Mouse (Mus musculus) layer of hippocampus, adult 2 months (tissue): ENCODE data around the gene Tmem247. TPM values are rescaled to one million over a fixed set of nuclear protein-coding genes. Genes with fewer than 3 reads are reported as not detected.

Experiments
- DNase-seq, 2 experiments: peaks; one replicate each; pipeline ENCODE4 v3.0.0; 2022; ENCODE audit warnings: low spot score in 2 of 2
- H3K27ac ChIP-seq: fragments of 200-600 bp; 2 replicates; pipeline ENCODE4 v1.8.1; 2022
- H3K4me3 ChIP-seq: fragments of 200-600 bp; 2 replicates; pipeline ENCODE4 v1.8.1; 2022; ENCODE audit warnings: mild to moderate bottlenecking
- CTCF ChIP-seq: fragments of 200-600 bp; conservative IDR thresholded peaks from 2 replicates; pipeline ENCODE4 v1.8.1; 2022; ENCODE audit warnings: antibody characterized with exemption, mild to moderate bottlenecking, moderate library complexity
- total RNA-seq, 2 experiments: library from RNA; stranded (reverse); gene quantifications; 2 replicates each; pipeline ENCODE4 v1.2.3; 2021

Gene Tmem247
- total RNA-seq, 2 experiments from 2014 or later: not detected

GRCm38 (mm10) chr17:86929355-86929754 is 12.2 kb downstream of the Tmem247 start:
- DNase-seq: no peak
- Histone ChIP-seq H3K27ac (no peak overlapping the region), H3K4me3 (no peak overlapping the region)
- no peak for TF ChIP-seq CTCF

GRCm38 (mm10) chr17:86929981-86930380 is 12.8 kb downstream of the Tmem247 start:
- no peak for TF ChIP-seq CTCF
- DNase-seq: no peak
- Histone ChIP-seq H3K27ac (no peak overlapping the region), H3K4me3 (no peak overlapping the region)

GRCm38 (mm10) chr17:86932896-86933295 is 15.7 kb downstream of the Tmem247 start:
- no peak for DNase-seq
- Histone ChIP-seq H3K4me3 (no peak overlapping the region), H3K27ac (no peak overlapping the region)
- TF ChIP-seq CTCF: no peak

- TF ChIP-seq CTCF: no peak
- no peak for DNase-seq
- Histone ChIP-seq H3K27ac (peak overlapping the region; percentile 83; the same call in 1 of the 2 replicates), H3K4me3 (no peak overlapping the region; the same call in 1 of the 2 replicates)
Measured at GRCm38 (mm10) chr17:86937064-86937463, 19.9 kb downstream of the Tmem247 start.

GRCm38 (mm10) chr17:86937497-86938155 is 20.5 kb downstream of the Tmem247 start:
- H3K4me3 ChIP-seq: peak overlapping the region; percentile 54
- no peak for TF ChIP-seq CTCF
- peak overlapping the region; percentile 83 for H3K27ac ChIP-seq
- DNase-seq: peak; percentile 63 to 70

- H3K4me3 ChIP-seq: no peak overlapping the region
- DNase-seq: no peak
- no peak overlapping the region for H3K27ac ChIP-seq
Measured at GRCm38 (mm10) chr17:86938683-86939082, 21.5 kb downstream of the Tmem247 start.

GRCm38 (mm10) chr17:86942112-86942511 is 25.0 kb downstream of the Tmem247 start:
- no peak for DNase-seq
- no peak overlapping the region for H3K27ac ChIP-seq
- TF ChIP-seq CTCF: no peak
- H3K4me3 ChIP-seq: no peak overlapping the region

More at GRCm38 (mm10) chr17:86938683-86939082, 21.5 kb downstream of the Tmem247 start:
- no peak for TF ChIP-seq CTCF

- no peak overlapping the region for H3K27ac ChIP-seq
- DNase-seq: no peak
- no peak overlapping the region for H3K4me3 ChIP-seq
- TF ChIP-seq CTCF: no peak
Measured at GRCm38 (mm10) chr17:86943158-86943557, 26.0 kb downstream of the Tmem247 start.

GRCm38 (mm10) chr17:86946078-86946477 is 28.9 kb downstream of the Tmem247 start:
- DNase-seq: no peak
- Histone ChIP-seq H3K4me3 (no peak overlapping the region), H3K27ac (no peak overlapping the region)
- TF ChIP-seq CTCF: no peak

- peak in 1 of 2 experiments; percentile 23 for DNase-seq
- TF ChIP-seq CTCF: no peak
- no peak within 1 kb of the TSS for H3K4me3 ChIP-seq
- H3K27ac ChIP-seq: peak within 1 kb of the TSS; percentile 49; the same call in 1 of the 2 replicates
Measured at GRCm38 (mm10) chr17:86947840-86948796, 31.0 kb downstream of the Tmem247 start, which contains the start of gene Atp6v1e2. Atp6v1e2 (minus strand) TSS chr17:86947897.

- DNase-seq: no peak
- Histone ChIP-seq H3K27ac (peak overlapping the region; percentile 49; the same call in 1 of the 2 replicates), H3K4me3 (no peak overlapping the region)
- TF ChIP-seq CTCF: no peak
Measured at GRCm38 (mm10) chr17:86948801-86949200, 31.7 kb downstream of the Tmem247 start.

- no peak for DNase-seq
- no peak overlapping the region for H3K4me3 ChIP-seq
- no peak for TF ChIP-seq CTCF
Measured at GRCm38 (mm10) chr17:86957239-86957638, 40.1 kb downstream of the Tmem247 start.

GRCm38 (mm10) chr17:86957968-86958367 is 40.8 kb downstream of the Tmem247 start:
- Histone ChIP-seq H3K27ac (no peak overlapping the region), H3K4me3 (no peak overlapping the region)
- TF ChIP-seq CTCF: no peak
- no peak for DNase-seq

More at GRCm38 (mm10) chr17:86957239-86957638, 40.1 kb downstream of the Tmem247 start:
- H3K27ac ChIP-seq: no peak overlapping the region
